Mouse (Mus musculus): Measurements from ENCODE around the gene Lax1. TPM values are rescaled to one million over a fixed set of nuclear protein-coding genes. Genes with fewer than 3 reads are reported as not detected.
"Not testable (repeated sequence)": the region's sequence is repeated elsewhere in the genome, so short reads cannot be mapped to it uniquely, and the experiment has no call there.

Lax1 gene
- total RNA-seq (2021), result not detected in 2 replicates
- long read RNA-seq, result 0 reads

- no peak for DNase-seq
Measured at GRCm38 (mm10) chr1:133689897-133690296, at the start of gene Lax1. Gene Lax1, minus strand, starts transcription at chr1:133690108.

GRCm38 (mm10) chr1:133736664-133737063 is 46.8 kb upstream of the Lax1 start:
- no peak for DNase-seq

- peak; percentile 48 for DNase-seq
Measured at GRCm38 (mm10) chr1:133735995-133736652, 46.2 kb upstream of the Lax1 start.

GRCm38 (mm10) chr1:133732814-133733213 is 42.9 kb upstream of the Lax1 start:
- no peak for DNase-seq

GRCm38 (mm10) chr1:133728339-133728738 is 38.4 kb upstream of the Lax1 start:
- DNase-seq, result no peak

- DNase-seq, result no peak
Measured at GRCm38 (mm10) chr1:133720342-133720741, 30.4 kb upstream of the Lax1 start.

- DNase-seq, result no peak
Measured at GRCm38 (mm10) chr1:133718786-133719185, 28.9 kb upstream of the Lax1 start.

GRCm38 (mm10) chr1:133718296-133718695 is 28.4 kb upstream of the Lax1 start:
- DNase-seq, result no peak

GRCm38 (mm10) chr1:133716464-133716863 is 26.6 kb upstream of the Lax1 start:
- peak; percentile 48 for DNase-seq

- no peak for DNase-seq
Measured at GRCm38 (mm10) chr1:133715191-133715590, 25.3 kb upstream of the Lax1 start.

- DNase-seq, result peak; percentile 16
Measured at GRCm38 (mm10) chr1:133713009-133713370, 23.1 kb upstream of the Lax1 start.

- no peak for DNase-seq
Measured at GRCm38 (mm10) chr1:133712288-133713008, 22.5 kb upstream of the Lax1 start.

GRCm38 (mm10) chr1:133711376-133711775 is 21.5 kb upstream of the Lax1 start:
- no peak for DNase-seq

- DNase-seq, result no peak
Measured at GRCm38 (mm10) chr1:133710895-133711294, 21.0 kb upstream of the Lax1 start.

- DNase-seq, result no peak
Measured at GRCm38 (mm10) chr1:133709292-133709691, 19.4 kb upstream of the Lax1 start.

GRCm38 (mm10) chr1:133701824-133702223 is 11.9 kb upstream of the Lax1 start:
- not testable (repeated sequence) for DNase-seq

- no peak for DNase-seq
Measured at GRCm38 (mm10) chr1:133697935-133698620, 8.2 kb upstream of the Lax1 start.

- DNase-seq, result peak; percentile 15
Measured at GRCm38 (mm10) chr1:133695901-133696300, 6.0 kb upstream of the Lax1 start.

- no peak for DNase-seq
Measured at GRCm38 (mm10) chr1:133694876-133695275, 5.0 kb upstream of the Lax1 start.

- DNase-seq, result no peak
Measured at GRCm38 (mm10) chr1:133694301-133694700, 4.4 kb upstream of the Lax1 start.

GRCm38 (mm10) chr1:133693536-133694114 is 3.7 kb upstream of the Lax1 start:
- no peak for DNase-seq

GRCm38 (mm10) chr1:133692195-133692594 is 2.3 kb upstream of the Lax1 start:
- no peak for DNase-seq

GRCm38 (mm10) chr1:133691046-133691445 is 1.1 kb upstream of the Lax1 start:
- no peak for DNase-seq

Data from adrenal gland, postnatal 25 days (tissue).